Mouse (Mus musculus): ENCODE measurements around the gene Kcnip4. TPM values are rescaled to one million over a fixed set of nuclear protein-coding genes. Genes with fewer than 3 reads are reported as not detected.
A peak's percentile ranks its signal among the peaks of the same experiment; 100 is the strongest.

The Kcnip4 gene
- polyA plus RNA-seq, 1 experiment from 2014 or later: 2.6 TPM

GRCm38 (mm10) chr5:48737640-48738039, 787.1 kb downstream of the Kcnip4 start:
- Histone ChIP-seq H3K27me3 (ENCODE audit: control insufficient read depth, insufficient read depth, low read length) (no peaks in the 10 kb centered on the region), H3K4me2 (ENCODE audit: low read depth, low read length) (no peak overlapping the region), H3K9me3 (replicated peaks; ENCODE audit: control insufficient read depth, low read length) (no peaks in the 10 kb centered on the region), H3K9ac (ENCODE audit: low read length) (no peak overlapping the region), H3K4me1 (ENCODE audit: control insufficient read depth, insufficient read depth, low read length) (no peaks in the 10 kb centered on the region), H3K4me3 (replicated peaks; ENCODE audit: low read length) (no peak overlapping the region), H3K27ac (ENCODE audit: low read length) (no peak overlapping the region), H3K36me3 (ENCODE audit: control insufficient read depth, insufficient read depth, low read length) (no peaks in the 10 kb centered on the region)
- 60% methylated on average over 2 of the region's 2 CpGs for WGBS
- ATAC-seq (ENCODE audit: insufficient read depth, low FRiP score): no peak

GRCm38 (mm10) chr5:48718166-48718565, 806.5 kb downstream of the Kcnip4 start:
- no peak for ATAC-seq (ENCODE audit: insufficient read depth, low FRiP score)
- Histone ChIP-seq H3K4me3 (replicated peaks; ENCODE audit: low read length) (no peak overlapping the region), H3K4me2 (ENCODE audit: low read depth, low read length) (no peak overlapping the region), H3K9ac (ENCODE audit: low read length) (no peak overlapping the region), H3K4me1 (ENCODE audit: control insufficient read depth, insufficient read depth, low read length) (no peaks in the 10 kb centered on the region), H3K9me3 (replicated peaks; ENCODE audit: control insufficient read depth, low read length) (no peaks in the 10 kb centered on the region), H3K36me3 (ENCODE audit: control insufficient read depth, insufficient read depth, low read length) (no peaks in the 10 kb centered on the region), H3K27ac (ENCODE audit: low read length) (no peak overlapping the region), H3K27me3 (ENCODE audit: control insufficient read depth, insufficient read depth, low read length) (no peaks in the 10 kb centered on the region)

GRCm38 (mm10) chr5:48705997-48706396, 818.7 kb downstream of the Kcnip4 start:
- Histone ChIP-seq H3K4me1 (ENCODE audit: control insufficient read depth, insufficient read depth, low read length) (no peaks in the 10 kb centered on the region), H3K36me3 (ENCODE audit: control insufficient read depth, insufficient read depth, low read length) (no peaks in the 10 kb centered on the region), H3K27me3 (ENCODE audit: control insufficient read depth, insufficient read depth, low read length) (no peaks in the 10 kb centered on the region), H3K9me3 (replicated peaks; ENCODE audit: control insufficient read depth, low read length) (no peaks in the 10 kb centered on the region), H3K27ac (ENCODE audit: low read length) (no peak overlapping the region), H3K4me3 (replicated peaks; ENCODE audit: low read length) (no peak overlapping the region), H3K4me2 (ENCODE audit: low read depth, low read length) (no peak overlapping the region), H3K9ac (ENCODE audit: low read length) (no peak overlapping the region)
- WGBS: 88% methylated on average over 3 of the region's 3 CpGs
- ATAC-seq (ENCODE audit: insufficient read depth, low FRiP score): no peak

GRCm38 (mm10) chr5:48687068-48687467, 837.6 kb downstream of the Kcnip4 start:
- no peak for ATAC-seq (ENCODE audit: insufficient read depth, low FRiP score)
- Histone ChIP-seq H3K27ac (ENCODE audit: low read length) (no peak overlapping the region), H3K9me3 (replicated peaks; ENCODE audit: control insufficient read depth, low read length) (no peaks in the 10 kb centered on the region), H3K4me2 (ENCODE audit: low read depth, low read length) (no peak overlapping the region), H3K27me3 (ENCODE audit: control insufficient read depth, insufficient read depth, low read length) (no peaks in the 10 kb centered on the region), H3K4me3 (replicated peaks; ENCODE audit: low read length) (no peak overlapping the region), H3K9ac (ENCODE audit: low read length) (no peak overlapping the region), H3K4me1 (ENCODE audit: control insufficient read depth, insufficient read depth, low read length) (no peaks in the 10 kb centered on the region), H3K36me3 (ENCODE audit: control insufficient read depth, insufficient read depth, low read length) (no peaks in the 10 kb centered on the region)
- 71% methylated on average over 3 of the region's 3 CpGs for WGBS

- no peak for ATAC-seq (ENCODE audit: insufficient read depth, low FRiP score)
- WGBS: 76% methylated on average over 8 of the region's 8 CpGs
Observed at GRCm38 (mm10) chr5:48679733-48680595, 844.7 kb downstream of the Kcnip4 start.

GRCm38 (mm10) chr5:48662504-48662903, 862.2 kb downstream of the Kcnip4 start:
- no peak overlapping the region for H3K9ac ChIP-seq (ENCODE audit: low read length)
- no peak overlapping the region for H3K27ac ChIP-seq (ENCODE audit: low read length)
- H3K4me2 ChIP-seq (ENCODE audit: low read depth, low read length): no peak overlapping the region
- H3K4me1 ChIP-seq (ENCODE audit: control insufficient read depth, insufficient read depth, low read length): no peaks in the 10 kb centered on the region
- ATAC-seq (ENCODE audit: insufficient read depth, low FRiP score): no peak
- WGBS: 82% methylated on average over 3 of the region's 3 CpGs
- no peak overlapping the region for H3K4me3 ChIP-seq (replicated peaks; ENCODE audit: low read length)
- no peaks in the 10 kb centered on the region for H3K9me3 ChIP-seq (replicated peaks; ENCODE audit: control insufficient read depth, low read length)
- no peaks in the 10 kb centered on the region for H3K27me3 ChIP-seq (ENCODE audit: control insufficient read depth, insufficient read depth, low read length)
- no peaks in the 10 kb centered on the region for H3K36me3 ChIP-seq (ENCODE audit: control insufficient read depth, insufficient read depth, low read length)

More at GRCm38 (mm10) chr5:48679733-48680595, 844.7 kb downstream of the Kcnip4 start:
- H3K4me3 ChIP-seq (replicated peaks; ENCODE audit: low read length): no peak overlapping the region
- no peak overlapping the region for H3K27ac ChIP-seq (ENCODE audit: low read length)
- H3K9ac ChIP-seq (ENCODE audit: low read length): no peak overlapping the region
- H3K4me2 ChIP-seq (ENCODE audit: low read depth, low read length): no peak overlapping the region
- H3K36me3 ChIP-seq (ENCODE audit: control insufficient read depth, insufficient read depth, low read length): no peaks in the 10 kb centered on the region
- no peaks in the 10 kb centered on the region for H3K27me3 ChIP-seq (ENCODE audit: control insufficient read depth, insufficient read depth, low read length)
- no peaks in the 10 kb centered on the region for H3K4me1 ChIP-seq (ENCODE audit: control insufficient read depth, insufficient read depth, low read length)
- no peaks in the 10 kb centered on the region for H3K9me3 ChIP-seq (replicated peaks; ENCODE audit: control insufficient read depth, low read length)

- WGBS: 98% methylated on average over 3 of the region's 3 CpGs
- no peaks in the 10 kb centered on the region for H3K9me3 ChIP-seq (replicated peaks; ENCODE audit: control insufficient read depth, low read length)
- no peak for ATAC-seq (ENCODE audit: insufficient read depth, low FRiP score)
Observed at GRCm38 (mm10) chr5:48659975-48660374, 864.7 kb downstream of the Kcnip4 start.

GRCm38 (mm10) chr5:48650496-48650895, 874.2 kb downstream of the Kcnip4 start:
- H3K27me3 ChIP-seq (ENCODE audit: control insufficient read depth, insufficient read depth, low read length): no peaks in the 10 kb centered on the region
- no peak overlapping the region for H3K4me3 ChIP-seq (replicated peaks; ENCODE audit: low read length)
- WGBS: 41% methylated on average over 4 of the region's 4 CpGs
- H3K36me3 ChIP-seq (ENCODE audit: control insufficient read depth, insufficient read depth, low read length): no peaks in the 10 kb centered on the region
- H3K9me3 ChIP-seq (replicated peaks; ENCODE audit: control insufficient read depth, low read length): no peaks in the 10 kb centered on the region
- H3K4me1 ChIP-seq (ENCODE audit: control insufficient read depth, insufficient read depth, low read length): no peaks in the 10 kb centered on the region
- no peak overlapping the region for H3K9ac ChIP-seq (ENCODE audit: low read length)
- no peak for ATAC-seq (ENCODE audit: insufficient read depth, low FRiP score)
- no peak overlapping the region for H3K4me2 ChIP-seq (ENCODE audit: low read depth, low read length)
- H3K27ac ChIP-seq (ENCODE audit: low read length): 0 out of 2 replicates have a peak overlapping the region, but pooled peaks have one; percentile 13

More at GRCm38 (mm10) chr5:48659975-48660374, 864.7 kb downstream of the Kcnip4 start:
- Histone ChIP-seq H3K4me2 (ENCODE audit: low read depth, low read length) (no peak overlapping the region), H3K27ac (ENCODE audit: low read length) (no peak overlapping the region), H3K36me3 (ENCODE audit: control insufficient read depth, insufficient read depth, low read length) (no peaks in the 10 kb centered on the region), H3K4me1 (ENCODE audit: control insufficient read depth, insufficient read depth, low read length) (no peaks in the 10 kb centered on the region), H3K4me3 (replicated peaks; ENCODE audit: low read length) (no peak overlapping the region), H3K27me3 (ENCODE audit: control insufficient read depth, insufficient read depth, low read length) (no peaks in the 10 kb centered on the region), H3K9ac (ENCODE audit: low read length) (no peak overlapping the region)

- Histone ChIP-seq H3K36me3 (ENCODE audit: control insufficient read depth, insufficient read depth, low read length) (no peaks in the 10 kb centered on the region), H3K4me3 (replicated peaks; ENCODE audit: low read length) (no peak overlapping the region), H3K27ac (ENCODE audit: low read length) (no peak overlapping the region), H3K27me3 (ENCODE audit: control insufficient read depth, insufficient read depth, low read length) (no peaks in the 10 kb centered on the region), H3K9me3 (replicated peaks; ENCODE audit: control insufficient read depth, low read length) (no peaks in the 10 kb centered on the region), H3K4me1 (ENCODE audit: control insufficient read depth, insufficient read depth, low read length) (no peaks in the 10 kb centered on the region), H3K9ac (ENCODE audit: low read length) (no peak overlapping the region), H3K4me2 (ENCODE audit: low read depth, low read length) (no peak overlapping the region)
- 78% methylated on average over 6 of the region's 6 CpGs for WGBS
- no peak for ATAC-seq (ENCODE audit: insufficient read depth, low FRiP score)
Observed at GRCm38 (mm10) chr5:48636675-48637074, 888.0 kb downstream of the Kcnip4 start.

Data from stomach, embryonic 16.5 days (tissue).